Mouse (Mus musculus) adrenal gland, postnatal 14 days (tissue): ENCODE results near the gene Thop1. TPM values are rescaled to one million over a fixed set of nuclear protein-coding genes. Genes with fewer than 3 reads are reported as not detected.
"Not testable (repeated sequence)": the region's sequence is repeated elsewhere in the genome, so short reads cannot be mapped to it uniquely, and the experiment has no call there.

Experiments used
- DNase-seq: peaks from one replicate; pipeline ENCODE4 v3.0.0; 2021; ENCODE audit warnings: mixed read lengths
- long read RNA-seq, 2 experiments: library from polyadenylated mRNA; stranded (forward); transcript quantifications; one replicate each; pipeline ENCODE4 v2.0.0; 2021
- total RNA-seq: library from RNA; stranded (reverse); gene quantifications from 2 replicates; pipeline ENCODE4 v1.2.3, GENCODE M21; 2021

The Thop1 gene
- 56.0 and 60.6 TPM in 2 replicates for total RNA-seq
- long read RNA-seq, experiment 1, transcript Thop1-201 (13 exons, 2,832 nt): major isoform, 136 of 169 reads
- long read RNA-seq, experiment 1, partial matches to known transcripts: 18 of 169 reads
- long read RNA-seq, experiment 1, other reads (novel, unspliced or antisense): 15 of 169 reads
- long read RNA-seq, experiment 2, transcript Thop1-201 (13 exons, 2,832 nt): major isoform, 104 of 137 reads
- long read RNA-seq, experiment 2, partial matches to known transcripts: 16 of 137 reads
- long read RNA-seq, experiment 2, other reads (novel, unspliced or antisense): 17 of 137 reads

- DNase-seq: peak; percentile 99
These were observed at the start of gene Thop1 for GRCm38 (mm10) chr10:81069836-81070235. TSS of gene Thop1 (plus strand) at chr10:81070035.

DNA sequence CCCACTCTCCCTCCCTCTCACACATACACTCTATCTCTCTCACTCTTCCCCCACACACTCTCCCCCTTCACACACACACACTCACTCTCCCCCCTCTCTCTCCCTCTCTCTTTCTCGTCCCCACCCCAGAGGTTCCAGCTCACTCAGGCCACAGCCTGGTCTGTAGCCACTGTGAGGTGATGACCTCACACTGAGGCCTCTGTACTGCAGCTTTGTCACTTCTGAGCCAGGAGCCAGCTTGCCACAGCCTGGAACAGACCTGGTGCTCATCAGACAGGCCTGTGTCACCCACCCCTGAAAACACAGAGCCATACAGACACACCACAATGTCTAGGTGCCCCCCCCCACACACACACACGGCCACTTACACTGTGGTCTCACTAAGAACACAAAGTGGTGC is 49.6 kb upstream of the Thop1 start:
- no peak for DNase-seq

DNA sequence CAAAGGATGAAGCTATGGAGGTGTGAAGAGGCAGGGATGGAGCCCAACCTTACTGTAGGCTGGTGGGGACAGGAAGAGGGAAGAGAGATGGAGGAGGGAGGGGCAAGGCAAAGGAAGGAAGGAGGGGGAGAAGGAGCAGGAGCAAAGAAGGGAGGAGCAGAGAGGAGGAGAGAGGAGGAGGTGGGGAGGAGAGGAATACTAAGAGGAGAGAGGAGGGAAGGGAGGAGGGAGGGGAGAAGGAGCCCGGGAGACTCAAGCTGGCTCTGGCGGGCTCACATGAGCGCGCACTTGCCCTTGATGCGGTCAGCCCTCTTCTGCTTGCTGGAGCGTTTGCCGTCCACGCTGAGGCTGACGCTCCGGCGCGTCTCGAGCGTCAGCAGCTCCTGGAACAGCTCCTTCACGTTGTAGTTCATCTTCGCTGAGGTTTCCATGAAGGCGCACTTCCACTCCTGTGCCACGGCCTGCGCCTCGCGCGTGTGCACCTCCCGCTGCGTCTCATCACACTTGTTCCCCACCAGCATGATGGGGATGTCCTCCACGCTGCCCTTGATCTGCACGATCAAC is 48.2 kb upstream of the Thop1 start:
- no peak for DNase-seq

DNA sequence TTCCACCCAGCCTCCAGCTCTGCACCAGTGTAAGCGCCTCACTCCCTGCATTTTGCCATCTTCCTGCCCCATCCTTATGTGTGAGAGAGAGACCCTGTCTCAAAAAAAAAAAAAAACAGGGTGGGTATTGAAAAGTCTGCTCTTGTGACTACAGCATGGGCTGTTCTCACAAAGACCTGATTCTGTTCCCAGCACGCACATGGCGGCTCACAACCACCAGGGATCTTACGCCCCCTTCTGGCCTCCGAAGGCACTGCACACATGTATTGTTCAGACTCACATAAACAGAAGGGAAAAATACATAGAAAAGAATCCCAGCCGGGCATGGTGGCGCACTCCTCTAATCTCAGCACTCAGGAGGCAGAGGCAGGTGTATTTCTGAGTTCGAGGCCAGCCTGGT is 47.1 kb upstream of the Thop1 start:
- no peak for DNase-seq

DNA sequence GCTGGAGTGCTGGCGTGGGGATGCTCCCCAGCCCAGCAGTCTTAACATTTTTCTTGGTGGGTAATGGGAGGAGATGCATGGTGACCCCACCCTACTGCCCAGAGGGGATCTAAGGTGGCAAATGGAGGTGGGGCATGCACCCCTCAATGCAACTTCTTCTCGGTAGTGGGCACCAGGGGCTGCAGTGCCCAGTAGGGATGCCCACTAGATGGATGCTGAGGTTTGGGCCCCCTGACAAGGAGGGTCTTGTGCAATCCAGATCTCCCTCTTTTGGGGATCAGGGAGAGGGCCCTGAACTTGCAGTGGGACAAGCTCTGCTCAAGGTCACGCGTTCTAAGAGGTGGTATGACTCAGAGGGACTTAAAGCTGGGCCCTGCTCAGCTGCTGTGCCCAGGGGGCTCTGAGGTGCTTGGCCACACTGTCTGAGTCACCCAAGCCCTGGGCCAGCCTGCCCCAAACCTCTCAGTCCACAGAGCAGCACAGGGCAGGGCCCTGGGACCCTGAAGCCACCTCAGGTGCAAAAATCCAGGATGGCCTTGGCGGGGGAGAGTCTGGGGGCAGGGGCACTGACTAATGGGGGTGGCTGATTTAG is 45.4 kb upstream of the Thop1 start:
- DNase-seq: no peak

- peak; percentile 57 for DNase-seq
These were observed 44.7 kb upstream of the Thop1 start for GRCm38 (mm10) chr10:81025047-81025621.

GRCm38 (mm10) chr10:81025639-81026275 is 44.1 kb upstream of the Thop1 start, which contains the start of gene Diras1:
TSS of gene Diras1 (minus strand) at chr10:81025662.
- no peak for DNase-seq

- no peak for DNase-seq
These were observed 43.0 kb upstream of the Thop1 start for GRCm38 (mm10) chr10:81026857-81027256.

- peak; percentile 61 for DNase-seq
These were observed 42.5 kb upstream of the Thop1 start for GRCm38 (mm10) chr10:81027331-81027730.

- DNase-seq: no peak
These were observed 41.6 kb upstream of the Thop1 start for GRCm38 (mm10) chr10:81028219-81028618.

DNA sequence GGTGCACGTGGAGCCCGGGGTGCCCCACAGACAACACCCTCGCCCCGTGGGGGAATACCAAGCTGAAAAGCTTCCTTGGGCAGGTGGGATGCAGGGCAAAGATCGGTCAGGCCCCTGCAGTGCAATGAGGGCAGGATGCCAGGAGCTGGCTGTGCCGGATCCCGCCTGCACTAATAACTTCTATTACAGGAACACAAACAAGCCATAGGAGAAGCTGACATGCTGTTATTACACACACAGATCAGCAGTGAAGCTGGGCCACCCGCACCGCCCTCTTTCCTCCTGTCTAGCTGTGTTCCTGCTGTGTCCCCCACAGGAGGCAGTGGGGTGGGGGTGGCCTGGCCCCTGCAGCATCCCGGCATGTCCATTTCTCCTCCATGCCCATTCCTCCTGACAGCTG is 40.8 kb upstream of the Thop1 start:
- no peak for DNase-seq

DNA sequence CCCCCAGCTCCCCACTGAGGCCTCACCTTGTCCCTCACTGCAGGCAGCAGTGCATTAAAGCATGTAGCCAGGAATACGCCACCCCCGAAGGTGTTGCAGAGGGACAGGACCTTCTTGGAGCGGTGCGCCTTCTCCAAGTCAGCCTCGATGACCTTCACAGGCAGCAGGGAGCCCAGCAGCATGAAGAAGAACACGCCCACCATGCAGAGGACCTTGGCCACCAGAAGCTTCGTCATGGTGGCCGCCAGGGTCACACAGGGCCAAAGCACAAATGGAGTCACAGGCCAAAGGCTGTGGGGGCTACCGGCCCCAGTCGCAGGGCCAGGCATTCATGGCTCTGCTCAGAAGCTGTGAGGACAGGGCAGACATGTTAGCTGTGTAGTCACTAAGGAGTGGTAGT is 36.2 kb upstream of the Thop1 start:
- peak; percentile 74 for DNase-seq

GRCm38 (mm10) chr10:81036251-81036650 is 33.6 kb upstream of the Thop1 start:
- DNase-seq: peak; percentile 59

GRCm38 (mm10) chr10:81036988-81037580 is 32.8 kb upstream of the Thop1 start, which contains the start of gene Slc39a3:
TSS of gene Slc39a3 (minus strand) at chr10:81037426.
- peak; percentile 98 for DNase-seq

GRCm38 (mm10) chr10:81041458-81042175 is 28.2 kb upstream of the Thop1 start:
- DNase-seq: peak; percentile 86

- DNase-seq: not testable (repeated sequence)
These were observed 24.6 kb upstream of the Thop1 start for GRCm38 (mm10) chr10:81045246-81045645.

DNA sequence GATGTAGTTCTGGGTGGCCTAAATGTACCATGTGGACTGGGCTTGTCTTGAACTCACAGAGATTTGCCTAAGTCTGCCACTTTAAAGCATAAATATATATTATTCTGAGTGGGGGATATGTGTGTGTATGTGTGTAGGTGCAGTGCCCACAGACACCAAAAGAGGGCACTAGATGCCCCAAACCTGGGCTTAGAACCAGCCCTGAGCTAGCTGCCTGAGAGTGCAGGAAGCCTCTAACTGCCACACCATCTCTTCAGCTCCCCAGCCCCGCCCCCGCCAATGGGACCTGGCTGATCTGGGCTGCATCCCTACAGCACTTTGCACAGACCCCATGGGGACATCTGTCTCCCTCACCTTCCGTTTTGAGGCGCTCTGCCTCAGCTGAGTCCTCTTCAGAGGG is 19.2 kb upstream of the Thop1 start:
- DNase-seq: peak; percentile 52

DNA sequence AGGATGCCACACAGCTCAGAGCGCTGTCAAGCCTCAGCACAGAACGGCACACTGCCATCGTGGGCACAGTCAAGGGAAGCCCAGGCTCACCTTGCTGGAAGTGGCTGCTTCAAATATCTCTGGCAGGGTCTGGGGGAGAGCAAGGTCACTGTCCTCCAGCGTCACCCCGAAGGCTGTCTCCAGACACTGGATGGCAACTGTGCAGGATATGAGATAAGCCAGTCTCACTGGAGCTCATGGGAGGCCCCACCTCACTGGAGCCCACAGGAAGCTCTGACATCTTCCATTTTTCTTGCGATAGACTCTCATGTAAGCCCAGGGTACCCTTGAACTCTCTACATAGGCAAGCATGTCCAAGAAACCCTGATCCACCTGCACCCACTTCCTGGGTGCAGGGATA is 18.7 kb upstream of the Thop1 start:
- no peak for DNase-seq

- DNase-seq: peak; percentile 76
These were observed 17.3 kb upstream of the Thop1 start for GRCm38 (mm10) chr10:81052577-81052976.

GRCm38 (mm10) chr10:81055169-81055568 is 14.7 kb upstream of the Thop1 start:
- no peak for DNase-seq

GRCm38 (mm10) chr10:81055802-81056340 is 14.0 kb upstream of the Thop1 start:
- DNase-seq: peak; percentile 54
